Mouse (Mus musculus): ENCODE data around the gene Mapkap1. TPM values are rescaled to one million over a fixed set of nuclear protein-coding genes. Genes with fewer than 3 reads are reported as not detected.

Mapkap1 gene
- total and polyA plus RNA-seq, 3 experiments: 39.4 to 45.8 (median 40.7) TPM

- no peak overlapping the region for H3K9ac ChIP-seq (ENCODE audit: insufficient read depth, low read depth)
- dilution Hi-C loops (cut with MboI; ENCODE audit: extremely low pct_ligation_motif_present, extremely low pct_unique_long_range_greater_than_20kb, low sequenced_read_pairs) (no loop called here), in situ Hi-C loops (cut with MboI; ENCODE audit: low pct_ligation_motif_present, low pct_unique_long_range_greater_than_20kb, low sequenced_read_pairs) (loop anchor here (25.0 kb wide), 1 partner anchor 865 kb away; no protein-coding TSS in a partner anchor)
Observed at GRCm38 (mm10) chr2:34627328-34628226, 221.0 kb downstream of the Mapkap1 start.

GRCm38 (mm10) chr2:34628903-34629540 is 222.5 kb downstream of the Mapkap1 start:
- dilution Hi-C loops (cut with MboI; ENCODE audit: extremely low pct_ligation_motif_present, extremely low pct_unique_long_range_greater_than_20kb, low sequenced_read_pairs) (no loop called here), in situ Hi-C loops (cut with MboI; ENCODE audit: low pct_ligation_motif_present, low pct_unique_long_range_greater_than_20kb, low sequenced_read_pairs) (loop anchor here (25.0 kb wide), 1 partner anchor 867 kb away; no protein-coding TSS in a partner anchor)
- no peak overlapping the region for H3K4me2 ChIP-seq (ENCODE audit: insufficient read depth, low read depth, poor library complexity, severe bottlenecking)
- H3K36me3 ChIP-seq (replicated peaks in 1 of 2; ENCODE audit: control insufficient read depth in 1 of 2, insufficient read depth in 1 of 2, low read length in 1 of 2): peaks cover 5 to 22% of the 10 kb centered on the region in 2 experiments
- H3K27ac ChIP-seq (ENCODE audit: insufficient read depth, low read depth): no peak overlapping the region
- no peak for DNase-seq (ENCODE audit: extremely low read depth)
- H3K27me3 ChIP-seq (replicated peaks): no peaks in the 10 kb centered on the region
- peaks cover 3 to 7% of the 10 kb centered on the region in 2 experiments; a peak in 3 of 4 replicates for H3K4me1 ChIP-seq (ENCODE audit: control insufficient read depth in 1 of 2, insufficient read depth in 2 of 2)
- no peaks in the 10 kb centered on the region for H3K79me2 ChIP-seq (replicated peaks; ENCODE audit: control insufficient read depth, extremely low read depth, insufficient read depth, poor library complexity, severe bottlenecking)
- no peaks in the 10 kb centered on the region for H3K9me3 ChIP-seq (replicated peaks; ENCODE audit: low read length)
- H3K9ac ChIP-seq (ENCODE audit: insufficient read depth, low read depth): no peak overlapping the region
- TF ChIP-seq ZNF384 (IDR thresholded peaks at IDR 0.05; ENCODE audit: low read depth, low read length) (no peak), POLR2AphosphoS2 (IDR thresholded peaks at IDR 0.05; ENCODE audit: low read depth, low read length) (no peak), MAX (IDR thresholded peaks at IDR 0.05; ENCODE audit: low read length) (no peak), ZMIZ1 (IDR thresholded peaks at IDR 0.05; ENCODE audit: low read depth, low read length) (no peak), SMC3 (IDR thresholded peaks at IDR 0.05; ENCODE audit: low read depth, low read length) (no peak)
- no peak overlapping the region for H3K4me3 ChIP-seq (replicated peaks in 1 of 3; ENCODE audit: low read depth in 2 of 3, low read length in 2 of 3, poor library complexity in 1 of 3)

More at GRCm38 (mm10) chr2:34627328-34628226, 221.0 kb downstream of the Mapkap1 start:
- Histone ChIP-seq H3K4me1 (ENCODE audit: control insufficient read depth in 1 of 2, insufficient read depth in 2 of 2) (peaks cover 3 to 7% of the 10 kb centered on the region in 2 experiments; a peak in 3 of 4 replicates), H3K4me2 (ENCODE audit: insufficient read depth, low read depth, poor library complexity, severe bottlenecking) (no peak overlapping the region), H3K79me2 (replicated peaks; ENCODE audit: control insufficient read depth, extremely low read depth, insufficient read depth, poor library complexity, severe bottlenecking) (no peaks in the 10 kb centered on the region), H3K4me3 (replicated peaks in 1 of 3; ENCODE audit: low read depth in 2 of 3, low read length in 2 of 3, poor library complexity in 1 of 3) (no peak overlapping the region), H3K27me3 (replicated peaks) (no peaks in the 10 kb centered on the region), H3K27ac (ENCODE audit: insufficient read depth, low read depth) (no peak overlapping the region), H3K9me3 (replicated peaks; ENCODE audit: low read length) (no peaks in the 10 kb centered on the region), H3K36me3 (replicated peaks in 1 of 2; ENCODE audit: control insufficient read depth in 1 of 2, insufficient read depth in 1 of 2, low read length in 1 of 2) (peaks cover 10 to 35% of the 10 kb centered on the region in 2 experiments)
- DNase-seq (ENCODE audit: extremely low read depth): no peak
- TF ChIP-seq JUN (IDR thresholded peaks at IDR 0.05; ENCODE audit: insufficient read depth, low read depth, low read length) (no peak), JUND (conservative IDR thresholded peaks at IDR 0.05; ENCODE audit: low read depth, low read length) (no peak), RCOR1 (conservative IDR thresholded peaks at IDR 0.05; ENCODE audit: low read depth, low read length) (no peak), GABPA (IDR thresholded peaks at IDR 0.05; ENCODE audit: insufficient replicate concordance, low read depth, low read length) (no peak), USF2 (conservative IDR thresholded peaks at IDR 0.05; ENCODE audit: low read depth, low read length) (no peak), MYC (IDR thresholded peaks at IDR 0.05; ENCODE audit: low read depth, low read length) (no peak), NELFE (IDR thresholded peaks at IDR 0.05; ENCODE audit: low read depth, low read length) (no peak), CHD1 (IDR thresholded peaks at IDR 0.05; ENCODE audit: low read depth, low read length) (no peak), PAX5 (IDR thresholded peaks at IDR 0.05; ENCODE audit: low read length) (no peak), ZNF384 (IDR thresholded peaks at IDR 0.05; ENCODE audit: low read depth, low read length) (no peak), NRF1 (IDR thresholded peaks at IDR 0.05; ENCODE audit: low read depth, low read length) (no peak), ETS1 (conservative IDR thresholded peaks at IDR 0.05; ENCODE audit: low read depth, low read length) (no peak), SMC3 (IDR thresholded peaks at IDR 0.05; ENCODE audit: low read depth, low read length) (no peak), E2F4 (IDR thresholded peaks at IDR 0.05; ENCODE audit: insufficient replicate concordance, low read depth, low read length) (no peak), EP300 (IDR thresholded peaks at IDR 0.05; ENCODE audit: low read length) (no peak), RAD21 (IDR thresholded peaks at IDR 0.05; ENCODE audit: low read depth, low read length) (no peak), MXI1 (IDR thresholded peaks at IDR 0.05; ENCODE audit: low read depth, low read length) (no peak)

Measured in CH12.LX (cell line).